Mouse (Mus musculus) hindbrain, postnatal 0 days (tissue): ENCODE results near the gene Chn2. TPM values are rescaled to one million over a fixed set of nuclear protein-coding genes. Genes with fewer than 3 reads are reported as not detected.

Experiments used
- ATAC-seq: fragments of 200-750 bp; cut with Nextera tagmentation; 2 replicates; pipeline ENCODE4 v1.8.0; 2017; ENCODE audit warnings: mild to moderate bottlenecking, moderate TSS enrichment, moderate library complexity
- DNase-seq: peaks from one replicate; pipeline ENCODE4 v3.0.0-alpha.2; 2015; ENCODE audit warnings: low spot score
- H3K27ac ChIP-seq: fragments of 300-500 bp; sonication (generic); 2 replicates; pipeline ENCODE4 v1.5.1; 2014; ENCODE audit warnings: mild to moderate bottlenecking
- H3K27me3 ChIP-seq: fragments of 300-500 bp; sonication (generic); 2 replicates; pipeline ENCODE4 v1.6.1; 2014; ENCODE audit warnings: low read length, mixed read lengths; ENCODE audit not compliant: insufficient read depth
- H3K36me3 ChIP-seq: fragments of 300-500 bp; sonication (generic); 2 replicates; pipeline ENCODE4 v1.6.1; 2014; ENCODE audit warnings: low read length, mixed read lengths; ENCODE audit not compliant: insufficient read depth
- H3K4me1 ChIP-seq: fragments of 300-500 bp; sonication (generic); 2 replicates; pipeline ENCODE4 v1.6.1; 2014; ENCODE audit warnings: antibody characterized with exemption, low read length, mixed read lengths; ENCODE audit not compliant: insufficient read depth
- H3K4me2 ChIP-seq: fragments of 300-500 bp; sonication (generic); 2 replicates; pipeline ENCODE4 v1.6.1; 2014; ENCODE audit warnings: low read depth, mild to moderate bottlenecking, low read length, moderate library complexity, mixed read lengths
- H3K4me3 ChIP-seq: fragments of 300-500 bp; sonication (generic); 2 replicates; pipeline ENCODE4 v1.5.1; 2014; ENCODE audit warnings: low read length
- H3K9ac ChIP-seq: fragments of 300-500 bp; sonication (generic); replicated peaks from 2 replicates; pipeline ENCODE4 v1.6.1; 2014; ENCODE audit warnings: mild to moderate bottlenecking, low read length, moderate library complexity, mixed read lengths
- H3K9me3 ChIP-seq: fragments of 300-500 bp; sonication (generic); 2 replicates; pipeline ENCODE4 v1.6.1; 2016; ENCODE audit warnings: low read length, mixed read lengths
- CTCF ChIP-seq: IDR thresholded peaks from 2 replicates; pipeline ENCODE4 v1.5.1; 2016; ENCODE audit warnings: antibody characterized with exemption, control low read depth, low read depth
- WGBS: fragments of 180-500 bp; shearing (Covaris S2); extraction: QIAGEN DNeasy Blood & Tissue Kit; methylation state at CpG from one replicate; pipeline ENCODE4 v1.1.7; 2014; 5-methylcytosine and 5-hydroxymethylcytosine counted together
- polyA plus RNA-seq: library from polyadenylated mRNA; unstranded; fragments of >200 nt; fragmentation: Nextera tagmentation; extraction: Ambion mirVana; gene quantifications from 2 replicates; pipeline ENCODE4 v1.2.1, GENCODE M21; 2015
- total RNA-seq: library from RNA; depleted of rRNA; stranded (reverse); fragments of >200 nt; gene quantifications from 2 replicates; pipeline ENCODE4 v1.2.3, GENCODE M21; 2014

The Chn2 gene
- total and polyA plus RNA-seq, 2 experiments from 2014 or later: 21.2 to 43.8 TPM

- H3K4me2 ChIP-seq: no peak overlapping the region
- WGBS: 79% methylated on average over 7 of the region's 7 CpGs
- DNase-seq (no peak), ATAC-seq (no peak)
- H3K36me3 ChIP-seq: no peaks in the 10 kb centered on the region
- no peak for TF ChIP-seq CTCF
- H3K9me3 ChIP-seq: no peaks in the 10 kb centered on the region
- no peaks in the 10 kb centered on the region for H3K27me3 ChIP-seq
- no peak overlapping the region for H3K27ac ChIP-seq
- H3K4me1 ChIP-seq: no peaks in the 10 kb centered on the region
- no peak overlapping the region for H3K9ac ChIP-seq
- H3K4me3 ChIP-seq: no peak overlapping the region
Observed at GRCm38 (mm10) chr6:54253881-54254280, 214.5 kb downstream of the Chn2 start.

GRCm38 (mm10) chr6:54254759-54255158 is 215.4 kb downstream of the Chn2 start:
- WGBS: 72% methylated on average over 6 of the region's 6 CpGs

GRCm38 (mm10) chr6:54255321-54255720 is 216.0 kb downstream of the Chn2 start:
- TF ChIP-seq CTCF: no peak
- Histone ChIP-seq H3K4me3 (no peak overlapping the region), H3K4me2 (no peak overlapping the region), H3K4me1 (no peaks in the 10 kb centered on the region), H3K27me3 (no peaks in the 10 kb centered on the region), H3K36me3 (no peaks in the 10 kb centered on the region), H3K27ac (no peak overlapping the region), H3K9ac (no peak overlapping the region), H3K9me3 (no peaks in the 10 kb centered on the region)
- no peak for ATAC-seq
- DNase-seq: no peak
- 40% methylated on average over 11 of the region's 11 CpGs for WGBS

More at GRCm38 (mm10) chr6:54254759-54255158, 215.4 kb downstream of the Chn2 start:
- no peaks in the 10 kb centered on the region for H3K4me1 ChIP-seq
- no peak for TF ChIP-seq CTCF
- H3K4me2 ChIP-seq: no peak overlapping the region
- no peaks in the 10 kb centered on the region for H3K36me3 ChIP-seq
- DNase-seq: no peak
- no peak overlapping the region for H3K4me3 ChIP-seq
- no peaks in the 10 kb centered on the region for H3K9me3 ChIP-seq
- no peak overlapping the region for H3K9ac ChIP-seq
- H3K27me3 ChIP-seq: no peaks in the 10 kb centered on the region
- no peak overlapping the region for H3K27ac ChIP-seq
- ATAC-seq: no peak

- 71% methylated on average over 10 of the region's 10 CpGs for WGBS
- no peaks in the 10 kb centered on the region for H3K9me3 ChIP-seq
- H3K4me1 ChIP-seq: no peaks in the 10 kb centered on the region
- no peaks in the 10 kb centered on the region for H3K27me3 ChIP-seq
- ATAC-seq (no peak), DNase-seq (no peak)
- no peak overlapping the region for H3K9ac ChIP-seq
- H3K36me3 ChIP-seq: no peaks in the 10 kb centered on the region
- no peak overlapping the region for H3K4me3 ChIP-seq
- H3K27ac ChIP-seq: no peak overlapping the region
- TF ChIP-seq CTCF: no peak
- H3K4me2 ChIP-seq: no peak overlapping the region
Observed at GRCm38 (mm10) chr6:54256397-54256796, 217.0 kb downstream of the Chn2 start.

- no peaks in the 10 kb centered on the region for H3K27me3 ChIP-seq
- WGBS: 85% methylated on average over 3 of the region's 3 CpGs
- no peak overlapping the region for H3K9ac ChIP-seq
- no peaks in the 10 kb centered on the region for H3K9me3 ChIP-seq
- no peaks in the 10 kb centered on the region for H3K36me3 ChIP-seq
- ATAC-seq (no peak), DNase-seq (no peak)
- no peak overlapping the region for H3K27ac ChIP-seq
- TF ChIP-seq CTCF: no peak
- no peak overlapping the region for H3K4me2 ChIP-seq
- H3K4me3 ChIP-seq: no peak overlapping the region
- no peaks in the 10 kb centered on the region for H3K4me1 ChIP-seq
Observed at GRCm38 (mm10) chr6:54257552-54257951, 218.2 kb downstream of the Chn2 start.

- Histone ChIP-seq H3K9ac (no peak overlapping the region), H3K4me1 (no peaks in the 10 kb centered on the region), H3K4me2 (no peak overlapping the region), H3K27me3 (no peaks in the 10 kb centered on the region), H3K4me3 (no peak overlapping the region), H3K9me3 (no peaks in the 10 kb centered on the region), H3K27ac (no peak overlapping the region), H3K36me3 (no peaks in the 10 kb centered on the region)
- 86% methylated on average over 5 of the region's 5 CpGs for WGBS
- no peak for TF ChIP-seq CTCF
- DNase-seq: no peak
- no peak for ATAC-seq
Observed at GRCm38 (mm10) chr6:54258462-54258861, 219.1 kb downstream of the Chn2 start.

GRCm38 (mm10) chr6:54262732-54263131 is 223.4 kb downstream of the Chn2 start:
- DNase-seq (peak; percentile 43), ATAC-seq (no peak)
- H3K4me1 ChIP-seq: no peaks in the 10 kb centered on the region; the same call in 1 of the 2 replicates
- WGBS: 67% methylated on average over 2 of the region's 2 CpGs
- TF ChIP-seq CTCF: peak; percentile 46
- no peaks in the 10 kb centered on the region for H3K27me3 ChIP-seq
- no peak overlapping the region for H3K4me3 ChIP-seq
- H3K4me2 ChIP-seq: no peak overlapping the region
- H3K9me3 ChIP-seq: no peaks in the 10 kb centered on the region
- no peaks in the 10 kb centered on the region for H3K36me3 ChIP-seq
- H3K9ac ChIP-seq: no peak overlapping the region
- H3K27ac ChIP-seq: no peak overlapping the region
